Mouse (Mus musculus) kidney, adult 2 months (tissue): ENCODE results near the gene Mpeg1. TPM values are rescaled to one million over a fixed set of nuclear protein-coding genes. Genes with fewer than 3 reads are reported as not detected.
A peak's percentile ranks its signal among the peaks of the same experiment; 100 is the strongest.

Source experiments
- DNase-seq: peaks from one replicate; pipeline ENCODE4 v3.0.0; 2021
- H3K27ac ChIP-seq: fragments of 200-500 bp; 2 replicates; pipeline ENCODE4 v1.5.1; 2012; ENCODE audit warnings: low read depth, low read length, control low read depth, inconsistent platforms; ENCODE audit not compliant: insufficient read depth
- H3K27me3 ChIP-seq: fragments of 200-500 bp; replicated peaks from 2 replicates; pipeline ENCODE4 v1.6.1; 2012; ENCODE audit warnings: mild to moderate bottlenecking, moderate library complexity, low read length, inconsistent platforms; ENCODE audit not compliant: control insufficient read depth, insufficient read depth
- H3K36me3 ChIP-seq: fragments of 200-500 bp; 2 replicates; pipeline ENCODE4 v1.6.1; 2012; ENCODE audit warnings: mild to moderate bottlenecking, moderate library complexity, low read length, inconsistent platforms; ENCODE audit not compliant: control insufficient read depth, insufficient read depth
- H3K4me1 ChIP-seq: fragments of 200-500 bp; 2 replicates; pipeline ENCODE4 v1.6.1; 2011; ENCODE audit warnings: low read length; ENCODE audit not compliant: control insufficient read depth, insufficient read depth
- H3K4me3 ChIP-seq: fragments of 200-500 bp; 2 replicates; pipeline ENCODE4 v1.5.1; 2011; ENCODE audit warnings: mild to moderate bottlenecking, low read depth, low read length, control low read depth; ENCODE audit not compliant: insufficient read depth
- CTCF ChIP-seq: fragments of 200-500 bp; conservative IDR thresholded peaks from 2 replicates; pipeline ENCODE4 v1.5.1; 2011; ENCODE audit warnings: low read depth, mild to moderate bottlenecking, control low read depth, low read length, moderate library complexity, mixed read lengths; ENCODE audit not compliant: insufficient read depth, insufficient read length
- POLR2A ChIP-seq: fragments of 200-500 bp; IDR thresholded peaks from one replicate; pipeline ENCODE4 v1.6.1; 2011; ENCODE audit warnings: low read depth, low read length, control low read depth
- WGBS: fragments of 180-500 bp; shearing (Covaris S2); methylation state at CpG from one replicate; pipeline ENCODE4 v1.1.7; 2018; 5-methylcytosine and 5-hydroxymethylcytosine counted together
- polyA plus RNA-seq: library from polyadenylated mRNA; depleted of rRNA; stranded (reverse); fragments of >200 nt; gene quantifications from 2 replicates; pipeline ENCODE4 v1.2.3, GENCODE M21; 2012

Mpeg1 gene
- polyA plus RNA-seq, 1 experiment, result 7.4 TPM

DNA sequence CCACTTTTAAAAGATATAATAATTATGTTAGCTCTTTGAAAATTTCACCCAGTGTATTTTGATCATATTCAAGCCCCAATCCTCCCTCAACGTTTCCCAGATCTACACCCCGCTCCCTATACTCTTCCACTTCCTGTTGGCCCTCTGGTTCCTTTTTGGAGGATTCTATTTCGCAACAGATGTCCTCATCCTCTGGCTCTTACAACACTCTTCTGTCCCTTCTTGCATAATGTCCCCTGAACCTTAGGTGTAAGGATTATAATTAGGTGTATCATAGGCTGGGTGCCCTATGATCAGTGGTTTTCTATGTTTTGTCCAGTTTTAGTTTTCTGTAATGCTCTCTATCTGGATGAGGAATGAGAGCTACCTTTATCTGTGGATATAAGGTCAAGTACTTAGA lies 15.6 kb upstream of the Mpeg1 start:
- H3K27ac ChIP-seq, result no peak overlapping the region
- H3K36me3 ChIP-seq, result no peaks in the 10 kb centered on the region
- DNase-seq, result no peak
- no peak overlapping the region for H3K4me3 ChIP-seq
- no peaks in the 10 kb centered on the region for H3K4me1 ChIP-seq
- TF ChIP-seq CTCF, result no peak
- WGBS, result 81% methylated on average over 3 of the region's 3 CpGs
- no peaks in the 10 kb centered on the region for H3K27me3 ChIP-seq

DNA sequence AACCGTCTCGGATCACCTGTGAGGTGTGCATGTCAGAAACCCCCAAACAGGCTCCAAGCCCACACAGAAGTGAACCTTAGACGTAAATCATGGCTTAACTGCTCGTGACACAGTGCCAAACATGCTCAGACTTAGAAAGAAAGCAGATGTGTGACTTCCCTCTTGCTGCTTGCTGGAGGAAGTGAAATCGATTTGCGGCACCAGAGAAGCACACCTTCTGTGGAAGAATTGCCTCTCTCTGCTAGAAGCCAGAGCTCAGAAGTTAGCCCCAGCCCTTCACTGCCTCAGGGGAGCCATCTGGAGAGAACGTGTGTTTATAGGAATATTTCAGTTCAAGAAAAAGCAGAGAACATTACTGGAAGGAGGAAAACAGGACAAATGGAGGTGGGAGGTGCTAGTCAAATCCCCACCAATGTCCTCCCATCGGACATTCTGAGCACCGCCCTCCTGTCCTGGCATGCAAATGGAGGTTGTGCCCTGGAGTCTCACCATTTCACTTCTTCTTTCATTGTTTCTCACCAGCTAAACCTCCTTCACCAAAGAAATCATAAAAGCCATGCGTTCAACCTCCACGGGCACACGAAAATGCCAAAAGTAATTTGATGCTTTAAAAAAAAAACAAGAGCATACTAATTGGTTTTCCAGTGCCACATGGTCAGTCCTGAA lies 3.0 kb upstream of the Mpeg1 start:
- no peak overlapping the region for H3K27ac ChIP-seq
- no peaks in the 10 kb centered on the region for H3K27me3 ChIP-seq
- no peak for TF ChIP-seq POLR2A
- no peaks in the 10 kb centered on the region for H3K4me1 ChIP-seq
- 28% methylated on average over 12 of the region's 12 CpGs for WGBS
- DNase-seq, result no peak
- H3K36me3 ChIP-seq, result no peaks in the 10 kb centered on the region
- peak overlapping the region; percentile 3; the same call in 1 of the 2 replicates for H3K4me3 ChIP-seq

- DNase-seq, result no peak
- no peak overlapping the region for H3K27ac ChIP-seq
- no peaks in the 10 kb centered on the region for H3K27me3 ChIP-seq
- TF ChIP-seq CTCF, result no peak
- no peak for TF ChIP-seq POLR2A
- no peak overlapping the region for H3K4me3 ChIP-seq
- H3K4me1 ChIP-seq, result no peaks in the 10 kb centered on the region
- no peaks in the 10 kb centered on the region for H3K36me3 ChIP-seq
- WGBS, result 56% methylated on average over 4 of the region's 4 CpGs
These were observed 1.1 kb upstream of the Mpeg1 start for GRCm38 (mm10) chr19:12459516-12459915.

- H3K27me3 ChIP-seq, result no peaks in the 10 kb centered on the region
- no peak overlapping the region for H3K27ac ChIP-seq
- H3K4me3 ChIP-seq, result no peak overlapping the region; the same call in 1 of the 2 replicates
- H3K36me3 ChIP-seq, result no peaks in the 10 kb centered on the region
- DNase-seq, result no peak
- H3K4me1 ChIP-seq, result no peaks in the 10 kb centered on the region
- WGBS, result 75% methylated on average over 7 of the region's 7 CpGs
- TF ChIP-seq POLR2A (no peak), CTCF (no peak)
These were observed 2.5 kb downstream of the Mpeg1 start for GRCm38 (mm10) chr19:12462851-12463721.

DNA sequence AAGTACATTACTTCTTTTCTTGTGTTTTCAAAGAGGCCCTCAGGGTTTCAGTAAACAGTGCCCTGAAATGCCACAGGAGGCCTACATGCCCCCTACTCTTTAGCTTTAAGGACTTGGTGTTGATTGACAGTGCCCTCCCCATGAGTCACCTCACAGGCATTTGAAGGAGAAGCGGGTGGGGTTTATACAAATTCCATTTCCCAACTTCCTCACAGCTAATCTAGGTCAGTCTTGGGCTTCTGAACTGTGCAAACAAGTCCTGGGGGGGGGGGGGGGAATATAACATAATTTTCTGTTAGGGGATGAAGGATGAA lies 3.1 kb downstream of the Mpeg1 start:
- Histone ChIP-seq H3K36me3 (no peaks in the 10 kb centered on the region), H3K27ac (no peak overlapping the region), H3K4me1 (no peaks in the 10 kb centered on the region), H3K27me3 (no peaks in the 10 kb centered on the region), H3K4me3 (no peak overlapping the region)
- TF ChIP-seq POLR2A (no peak), CTCF (no peak)
- no peak for DNase-seq
- 44% methylated on average over 1 of the region's 1 CpGs for WGBS

DNA sequence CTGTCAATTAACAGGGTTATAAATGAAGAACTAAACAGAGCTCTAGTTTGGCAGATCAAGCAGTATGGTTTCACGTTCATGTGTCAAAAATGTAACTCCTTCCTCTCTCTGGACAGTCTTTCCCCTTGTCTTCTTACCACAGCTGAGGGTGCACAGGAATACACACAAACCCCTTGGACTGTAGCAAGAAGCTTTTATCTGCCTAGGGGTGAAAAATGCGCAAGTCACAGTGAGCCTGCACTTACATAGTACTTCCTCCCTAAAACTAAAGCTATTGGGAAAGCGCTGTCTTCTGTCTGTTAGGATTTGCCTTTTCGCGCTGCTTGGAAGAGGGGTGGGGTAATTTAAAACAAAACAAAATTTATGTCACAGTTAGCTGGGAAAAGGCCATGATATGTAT lies 3.5 kb downstream of the Mpeg1 start:
- WGBS, result 77% methylated on average over 5 of the region's 5 CpGs
- no peak for TF ChIP-seq POLR2A
- TF ChIP-seq CTCF, result no peak

DNA sequence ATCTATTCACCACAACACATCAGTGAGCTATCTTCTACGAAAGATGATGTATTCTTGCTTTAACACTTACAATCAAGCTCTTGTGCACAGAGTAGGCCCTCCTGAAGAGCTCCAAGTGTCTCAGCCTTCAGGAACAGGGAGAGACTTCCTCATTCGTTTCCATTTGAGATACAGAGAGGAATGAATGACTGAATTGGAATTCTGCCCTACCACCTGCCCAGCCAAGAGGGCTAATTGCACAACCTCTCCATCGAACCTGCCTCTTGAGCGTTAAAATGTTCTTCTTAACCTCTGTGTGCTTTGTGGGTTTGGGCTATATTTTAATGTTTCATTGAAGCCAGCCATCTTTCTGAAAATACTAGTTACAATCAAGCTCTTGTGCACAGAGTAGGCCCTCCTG lies 4.1 kb downstream of the Mpeg1 start:
- no peak for DNase-seq
- H3K27ac ChIP-seq, result no peak overlapping the region
- H3K4me1 ChIP-seq, result no peaks in the 10 kb centered on the region
- H3K36me3 ChIP-seq, result no peaks in the 10 kb centered on the region
- H3K27me3 ChIP-seq, result no peaks in the 10 kb centered on the region
- no peak overlapping the region for H3K4me3 ChIP-seq
- no peak for TF ChIP-seq CTCF
- TF ChIP-seq POLR2A, result no peak
- WGBS, result 69% methylated on average over 4 of the region's 4 CpGs

More for the DNA sequence above, 3.5 kb downstream of the Mpeg1 start:
- no peak overlapping the region for H3K27ac ChIP-seq
- no peak for DNase-seq
- H3K27me3 ChIP-seq, result no peaks in the 10 kb centered on the region
- no peaks in the 10 kb centered on the region for H3K4me1 ChIP-seq
- H3K36me3 ChIP-seq, result no peaks in the 10 kb centered on the region
- H3K4me3 ChIP-seq, result no peak overlapping the region
